12 mouse cellular contexts compared by ENCODE assay signal in genomic region chr10:79709307-79709706, GRCm38 (mm10). TPM values are rescaled to one million over a fixed set of nuclear protein-coding genes. Genes with fewer than 3 reads are reported as not detected.
DNase-seq lines count a peak whose midpoint lies in the region; ATAC-seq and TF ChIP-seq lines count a peak whose summit lies in the region.
"Had no signal": no experiment of that assay in that cellular context is flagged by ENCODE, and none has a peak within 500 bp of the region (broad histone marks: within the 10 kb centered on the region; RNA-seq: fewer than 3 reads in every experiment).

No protein-coding gene starts in this region.

- no peak for DNase-seq in heart, postnatal 10 days
- DNase-seq in liver, embryonic 11.5 days (ENCODE audit: low spot score) = no peak
- no peak for DNase-seq in liver
- no peak for DNase-seq in adrenal gland, adult 18-20 months (ENCODE audit: low spot score in 2 of 2)

- intact Hi-C loops in heart, postnatal 10 days (cut with DNase I) = no loop called here

- WGBS in heart, embryonic 11.5 days (ENCODE audit: insufficient replicate concordance) = 14% methylated on average over 7 of the region's 7 CpGs
- whole genome bisulfite sequencing in liver, embryonic 11.5 days = 36% methylated on average over 7 of the region's 7 CpGs
- 34% methylated on average over 7 of the region's 7 CpGs for WGBS in liver, embryonic 15.5 days (ENCODE audit: insufficient replicate concordance)

- 0 out of 2 replicates have a peak overlapping the region, but pooled peaks have one; percentile 39 for H3K9ac ChIP-seq in heart, embryonic 11.5 days (ENCODE audit: low read depth, low read length)
- H3K9ac ChIP-seq in liver, embryonic 11.5 days (ENCODE audit: low read depth, low read length) = no peak overlapping the region
- H3K9ac ChIP-seq in liver, embryonic 15.5 days = no peak overlapping the region
- H3K9ac ChIP-seq: embryonic facial prominence, embryonic 15.5 days; kidney, embryonic 15.5 days had no signal

- peak overlapping the region; percentile 14 for H3K4me3 ChIP-seq in heart, embryonic 11.5 days (ENCODE audit: low read depth, low read length)
- no peak overlapping the region for H3K4me3 ChIP-seq in liver, embryonic 11.5 days (ENCODE audit: low read depth, low read length)
- H3K4me3 ChIP-seq in cortical plate, adult 2 months (ENCODE audit: insufficient read depth, low read length) = 0 out of 2 replicates have a peak overlapping the region, but pooled peaks have one; percentile 9
- H3K4me3 ChIP-seq in liver, embryonic 15.5 days (replicated peaks) = 0 out of 2 replicates have a peak overlapping the region, but pooled peaks have one; percentile 94
- H3K4me3 ChIP-seq: embryonic facial prominence, embryonic 15.5 days; kidney, embryonic 15.5 days had no signal

- H3K4me2 ChIP-seq in heart, embryonic 11.5 days = peak overlapping the region; percentile 50
- H3K4me2 ChIP-seq in liver, embryonic 11.5 days = no peak overlapping the region
- peak overlapping the region; percentile 87 for H3K4me2 ChIP-seq in liver, embryonic 15.5 days
- H3K4me2 ChIP-seq: embryonic facial prominence, embryonic 15.5 days; kidney, embryonic 15.5 days had no signal

- TF ChIP-seq CTCF in cortical plate, adult 2 months (IDR thresholded peaks at IDR 0.05; ENCODE audit: extremely low read depth, insufficient read depth, low read length) = no peak

- H3K27ac ChIP-seq in heart, embryonic 11.5 days (ENCODE audit: low read depth, low read length) = peak overlapping the region; percentile 66
- H3K27ac ChIP-seq in liver, embryonic 11.5 days (ENCODE audit: low read depth, low read length) = 0 out of 2 replicates have a peak overlapping the region, but pooled peaks have one; percentile 16
- no peak overlapping the region for H3K27ac ChIP-seq in cortical plate, adult 2 months (ENCODE audit: insufficient read depth, low read length)
- peak overlapping the region; percentile 96 for H3K27ac ChIP-seq in liver, embryonic 15.5 days (replicated peaks)
- H3K27ac ChIP-seq: embryonic facial prominence, embryonic 15.5 days; kidney, embryonic 15.5 days had no signal

- H3K36me3 ChIP-seq in heart, embryonic 11.5 days (ENCODE audit: control insufficient read depth, insufficient read depth, low read length) = peaks cover 29% of the 10 kb centered on the region
- peaks cover 48% of the 10 kb centered on the region for H3K36me3 ChIP-seq in liver, embryonic 11.5 days (ENCODE audit: control insufficient read depth, insufficient read depth, low read length)
- H3K36me3 ChIP-seq in liver, embryonic 15.5 days (replicated peaks) = peaks cover 68% of the 10 kb centered on the region

- no peak for ATAC-seq in heart, embryonic 11.5 days (replicated peaks; ENCODE audit: insufficient number of reproducible peaks, low FRiP score, low TSS enrichment)
- no peak for ATAC-seq in liver, embryonic 11.5 days (replicated peaks; ENCODE audit: low FRiP score)
- ATAC-seq in liver, embryonic 15.5 days (ENCODE audit: insufficient read depth) = no peak
- ATAC-seq: forebrain, embryonic 14.5 days; hindbrain, embryonic 16.5 days had no signal

- peaks cover 57% of the 10 kb centered on the region for H3K4me1 ChIP-seq in heart, embryonic 11.5 days (ENCODE audit: control insufficient read depth, insufficient read depth, low read length)
- peaks cover 52% of the 10 kb centered on the region for H3K4me1 ChIP-seq in liver, embryonic 11.5 days (replicated peaks; ENCODE audit: control insufficient read depth, insufficient read depth, low read length)
- peaks cover 8% of the 10 kb centered on the region for H3K4me1 ChIP-seq in cortical plate, adult 2 months (ENCODE audit: control insufficient read depth, insufficient read depth, low read length)
- peaks cover 87% of the 10 kb centered on the region for H3K4me1 ChIP-seq in liver, embryonic 15.5 days (replicated peaks)

- H3K9me3 ChIP-seq in heart, embryonic 11.5 days (replicated peaks; ENCODE audit: control insufficient read depth, low read length) = no peaks in the 10 kb centered on the region
- H3K9me3 ChIP-seq in liver, embryonic 11.5 days (ENCODE audit: control insufficient read depth, low read length) = no peaks in the 10 kb centered on the region
- no peaks in the 10 kb centered on the region for H3K9me3 ChIP-seq in liver, embryonic 15.5 days (replicated peaks)
- H3K9me3 ChIP-seq: embryonic facial prominence, embryonic 15.5 days; kidney, embryonic 15.5 days had no signal

- 0 out of 2 replicates have a peak, but pooled peaks cover 3% of the 10 kb centered on the region for H3K27me3 ChIP-seq in heart, embryonic 11.5 days (ENCODE audit: control insufficient read depth, insufficient read depth, low read length)
- no peaks in the 10 kb centered on the region; the same call in 1 of the 2 replicates for H3K27me3 ChIP-seq in liver, embryonic 11.5 days (replicated peaks; ENCODE audit: control insufficient read depth, insufficient read depth, low read length)
- peaks cover 6% of the 10 kb centered on the region for H3K27me3 ChIP-seq in liver, embryonic 15.5 days

- no peak for TF ChIP-seq POLR2A in cortical plate, adult 2 months (IDR thresholded peaks at IDR 0.05; ENCODE audit: extremely low read depth, insufficient read depth, low read length)

RNA-seq across cellular contexts. Expression of gene Bsg, which starts 5.0 kb away (rescaled TPM):
- 1,233 and 1,252 TPM in 2 replicates for polyA plus RNA-seq in heart, embryonic 11.5 days (2014; fragmentation: Nextera tagmentation; extraction: Ambion mirVana)
- total RNA-seq in heart, postnatal 10 days (2021) = 1,000 to 10,000 TPM; 1,161 to 1,276 TPM
- polyA plus RNA-seq in liver, embryonic 11.5 days (2014; fragmentation: Nextera tagmentation; extraction: Ambion mirVana) = 992 and 1,001 TPM in 2 replicates
- 1,018 and 1,074 TPM in 2 replicates for polyA plus RNA-seq in cortical plate, adult 2 months (2012; rRNA removed)
- 980 and 1,043 TPM in 2 replicates for polyA plus RNA-seq in liver, embryonic 15.5 days (2015; fragmentation: Nextera tagmentation; extraction: Ambion mirVana)
- total RNA-seq in adrenal gland, adult 18-20 months (2021) = 100 to 1,000 TPM; 618 to 637 TPM

RNA-seq across cellular contexts. Expression of gene Hcn2, which starts 7.1 kb away (rescaled TPM):
- 0.13 and 0.14 TPM in 2 replicates for polyA plus RNA-seq in heart, embryonic 11.5 days (2014; fragmentation: Nextera tagmentation; extraction: Ambion mirVana)
- 10 to 100 TPM; 22.6 to 27.6 TPM for total RNA-seq in heart, postnatal 10 days (2021)
- not detected in 2 replicates for polyA plus RNA-seq in liver, embryonic 11.5 days (2014; fragmentation: Nextera tagmentation; extraction: Ambion mirVana)
- polyA plus RNA-seq in cortical plate, adult 2 months (2012; rRNA removed) = 123 and 128 TPM in 2 replicates
- 0.02 TPM in 1 of 2 replicates, not detected in the other for polyA plus RNA-seq in liver, embryonic 15.5 days (2015; fragmentation: Nextera tagmentation; extraction: Ambion mirVana)
- 1 to 10 TPM; 6.1 to 9.4 TPM for total RNA-seq in adrenal gland, adult 18-20 months (2021)
- total RNA-seq: neutrophil, adult 5-6 weeks had no signal

RNA-seq across cellular contexts. Expression of gene Gzmm, which starts 20.5 kb away (rescaled TPM):
- polyA plus RNA-seq in heart, embryonic 11.5 days (2014; fragmentation: Nextera tagmentation; extraction: Ambion mirVana) = 0.40 and 1.0 TPM in 2 replicates
- 1 to 10 TPM; 3.8 to 4.3 TPM for total RNA-seq in heart, postnatal 10 days (2021)
- polyA plus RNA-seq in liver, embryonic 11.5 days (2014; fragmentation: Nextera tagmentation; extraction: Ambion mirVana) = 0.16 and 0.45 TPM in 2 replicates
- 1.1 and 1.4 TPM in 2 replicates for polyA plus RNA-seq in cortical plate, adult 2 months (2012; rRNA removed)
- 0.15 and 0.37 TPM in 2 replicates for polyA plus RNA-seq in liver, embryonic 15.5 days (2015; fragmentation: Nextera tagmentation; extraction: Ambion mirVana)
- total RNA-seq in adrenal gland, adult 18-20 months (2021) = 1 to 10 TPM; 1.2 to 1.3 TPM

RNA-seq across cellular contexts. Expression of gene Cdc34, which starts 27.3 kb away (rescaled TPM):
- 159 and 164 TPM in 2 replicates for polyA plus RNA-seq in heart, embryonic 11.5 days (2014; fragmentation: Nextera tagmentation; extraction: Ambion mirVana)
- total RNA-seq in heart, postnatal 10 days (2021) = 100 to 1,000 TPM; 152 to 159 TPM
- 213 and 236 TPM in 2 replicates for polyA plus RNA-seq in liver, embryonic 11.5 days (2014; fragmentation: Nextera tagmentation; extraction: Ambion mirVana)
- 110 TPM in 2 replicates for polyA plus RNA-seq in cortical plate, adult 2 months (2012; rRNA removed)
- 105 and 107 TPM in 2 replicates for polyA plus RNA-seq in liver, embryonic 15.5 days (2015; fragmentation: Nextera tagmentation; extraction: Ambion mirVana)
- 100 to 1,000 TPM in 1 of 2 experiments, 10 to 100 TPM in 1; 87.6 to 120 TPM for total RNA-seq in adrenal gland, adult 18-20 months (2021)

RNA-seq across cellular contexts. Expression of gene Polrmt, which starts 37.1 kb away (rescaled TPM):
- 22.7 and 23.6 TPM in 2 replicates for polyA plus RNA-seq in heart, embryonic 11.5 days (2014; fragmentation: Nextera tagmentation; extraction: Ambion mirVana)
- 10 to 100 TPM; 36.3 to 54.4 TPM for total RNA-seq in heart, postnatal 10 days (2021)
- 36.5 and 41.5 TPM in 2 replicates for polyA plus RNA-seq in liver, embryonic 11.5 days (2014; fragmentation: Nextera tagmentation; extraction: Ambion mirVana)
- 51.6 and 54.9 TPM in 2 replicates for polyA plus RNA-seq in cortical plate, adult 2 months (2012; rRNA removed)
- 15.6 and 17.7 TPM in 2 replicates for polyA plus RNA-seq in liver, embryonic 15.5 days (2015; fragmentation: Nextera tagmentation; extraction: Ambion mirVana)
- total RNA-seq in adrenal gland, adult 18-20 months (2021) = 10 to 100 TPM; 53.0 to 59.0 TPM

Comparison
In these comparisons a context has a peak if more than half of its experiments do, and no peak if none do; other contexts are left out.
1. RNA of gene Hcn2, which starts 7.1 kb away (polyA plus RNA-seq): 123 to 128 TPM in cortical plate, adult 2 months; 0.13 to 0.14 TPM in heart, embryonic 11.5 days, not detected in liver, embryonic 11.5 days and 0.02 TPM in liver, embryonic 15.5 days; every median in the first group is over 100 times any median in the second.